Mouse (Mus musculus) MEL (cell line): ENCODE measurements around the gene Bbs12. TPM values are rescaled to one million over a fixed set of nuclear protein-coding genes. Genes with fewer than 3 reads are reported as not detected.

Experiments
- DNase-seq: peaks from one replicate; pipeline ENCODE4 v3.0.0; 2011; ENCODE audit warnings: low read depth, low spot score
- H3K27ac ChIP-seq: 2 replicates; pipeline ENCODE4 v1.5.1; 2012; ENCODE audit warnings: low read depth, mild to moderate bottlenecking, control low read depth, low read length, moderate library complexity; ENCODE audit not compliant: control insufficient read depth
- H3K27me3 ChIP-seq, 2 experiments: fragments of 150-350 bp in 1 of 2; sonication (generic) in 1 of 2; 2 replicates each; pipeline ENCODE4 v1.6.1; 2012; ENCODE audit warnings: low read length in 2 of 2, mild to moderate bottlenecking in 2 of 2, improper control_type of control experiment in 1 of 2, moderate library complexity in 1 of 2; ENCODE audit not compliant: insufficient read depth in 2 of 2, control insufficient read depth in 1 of 2
- H3K36me3 ChIP-seq, 2 experiments: 2 replicates each; pipeline ENCODE4 v1.6.1; 2012 to 2014; ENCODE audit warnings: low read length in 2 of 2, improper control_type of control experiment in 1 of 2, inconsistent platforms in 1 of 2, mild to moderate bottlenecking in 1 of 2; ENCODE audit not compliant: insufficient read depth in 2 of 2, control insufficient read depth in 1 of 2
- H3K4me1 ChIP-seq, 2 experiments: fragments of 150-350 bp in 1 of 2; sonication (generic) in 1 of 2; 2 replicates each; pipeline ENCODE4 v1.6.1; 2012; ENCODE audit warnings: low read length in 2 of 2, improper control_type of control experiment in 1 of 2, mild to moderate bottlenecking in 1 of 2; ENCODE audit not compliant: insufficient read depth in 2 of 2, control insufficient read depth in 1 of 2
- H3K4me3 ChIP-seq, 2 experiments: fragments of 150-350 bp in 1 of 2; sonication (generic) in 1 of 2; 2 replicates each; pipeline ENCODE4 v1.5.1; 2012; ENCODE audit warnings: low read depth in 2 of 2, low read length in 2 of 2, mild to moderate bottlenecking in 2 of 2, moderate library complexity in 2 of 2, control low read depth in 1 of 2, improper control_type of control experiment in 1 of 2; ENCODE audit not compliant: control insufficient read depth in 1 of 2, insufficient read depth in 1 of 2
- H3K79me2 ChIP-seq: 2 replicates; pipeline ENCODE4 v1.6.1; 2012; ENCODE audit warnings: mild to moderate bottlenecking, low read length, moderate library complexity; ENCODE audit not compliant: control insufficient read depth, poor library complexity, insufficient read depth
- H3K9ac ChIP-seq: 2 replicates; pipeline ENCODE4 v1.6.1; 2012; ENCODE audit warnings: low read depth, mild to moderate bottlenecking, control low read depth, low read length, moderate library complexity; ENCODE audit not compliant: control insufficient read depth, poor library complexity, severe bottlenecking
- H3K9me3 ChIP-seq: fragments of 150-350 bp; sonication (generic); replicated peaks from 2 replicates; pipeline ENCODE4 v1.6.1; 2012; ENCODE audit warnings: mild to moderate bottlenecking, low read length, improper control_type of control experiment, moderate library complexity; ENCODE audit not compliant: insufficient read depth
- CHD1 ChIP-seq: IDR thresholded peaks from 2 replicates; pipeline ENCODE4 v1.6.1; 2012; ENCODE audit warnings: low read depth, mild to moderate bottlenecking, inconsistent platforms, low read length, improper control_type of control experiment
- CHD2 ChIP-seq: IDR thresholded peaks from 2 replicates; pipeline ENCODE4 v1.6.1; 2011; ENCODE audit warnings: low read length, improper control_type of control experiment
- E2F4 ChIP-seq: IDR thresholded peaks from 2 replicates; pipeline ENCODE4 v1.6.1; 2011; ENCODE audit warnings: low read depth, low read length, improper control_type of control experiment, borderline replicate concordance
- ELF1 ChIP-seq: IDR thresholded peaks from 2 replicates; pipeline ENCODE4 v1.6.1; 2014; ENCODE audit warnings: low read depth, mild to moderate bottlenecking, inconsistent platforms, low read length, improper control_type of control experiment, moderate library complexity
- EP300 ChIP-seq, 2 experiments: IDR thresholded peaks; 2 replicates each; pipeline ENCODE4 v1.6.1; 2011; ENCODE audit warnings: improper control_type of control experiment in 2 of 2, low read length in 2 of 2, low read depth in 1 of 2, mild to moderate bottlenecking in 1 of 2
- ETS1 ChIP-seq: IDR thresholded peaks from 2 replicates; pipeline ENCODE4 v1.6.1; 2012; ENCODE audit warnings: low read depth, mild to moderate bottlenecking, inconsistent platforms, low read length, improper control_type of control experiment, moderate library complexity
- GATA1 ChIP-seq: IDR thresholded peaks from 2 replicates; pipeline ENCODE4 v1.6.1; 2011; ENCODE audit warnings: low read depth, low read length, improper control_type of control experiment
- HCFC1 ChIP-seq: IDR thresholded peaks from 2 replicates; pipeline ENCODE4 v1.6.1; 2012; ENCODE audit warnings: low read depth, mild to moderate bottlenecking, inconsistent platforms, low read length, improper control_type of control experiment, moderate library complexity
- JUND ChIP-seq: IDR thresholded peaks from 2 replicates; pipeline ENCODE4 v1.6.1; 2011; ENCODE audit warnings: low read depth, mild to moderate bottlenecking, improper control_type of control experiment, low read length
- KAT2A ChIP-seq: conservative IDR thresholded peaks from 2 replicates; pipeline ENCODE4 v1.6.1; 2012; ENCODE audit warnings: low read depth, low read length, improper control_type of control experiment, inconsistent platforms
- MAFK ChIP-seq: IDR thresholded peaks from 2 replicates; pipeline ENCODE4 v1.6.1; 2011; ENCODE audit warnings: low read depth, mild to moderate bottlenecking, low read length, improper control_type of control experiment, borderline replicate concordance
- MEF2A ChIP-seq: IDR thresholded peaks from 2 replicates; pipeline ENCODE4 v1.6.1; 2014; ENCODE audit warnings: low read depth, mild to moderate bottlenecking, inconsistent platforms, low read length, improper control_type of control experiment; ENCODE audit not compliant: poor library complexity, insufficient replicate concordance, severe bottlenecking; ENCODE audit errors: extremely low read depth
- RAD21 ChIP-seq: IDR thresholded peaks from 2 replicates; pipeline ENCODE4 v1.6.1; 2011; ENCODE audit warnings: mild to moderate bottlenecking, low read depth, low read length, improper control_type of control experiment
- RCOR1 ChIP-seq: IDR thresholded peaks from 2 replicates; pipeline ENCODE4 v1.6.1; 2012; ENCODE audit warnings: low read depth, mild to moderate bottlenecking, inconsistent platforms, low read length, improper control_type of control experiment
- SIN3A ChIP-seq: IDR thresholded peaks from 2 replicates; pipeline ENCODE4 v1.6.1; 2012; ENCODE audit warnings: low read length, improper control_type of control experiment, inconsistent platforms
- SMC3 ChIP-seq: IDR thresholded peaks from 2 replicates; pipeline ENCODE4 v1.6.1; 2011; ENCODE audit warnings: low read depth, low read length, improper control_type of control experiment
- TAL1 ChIP-seq: IDR thresholded peaks from 2 replicates; pipeline ENCODE4 v1.6.1; 2012; ENCODE audit warnings: mild to moderate bottlenecking, inconsistent platforms, low read length, moderate library complexity, mixed read lengths
- UBTF ChIP-seq: IDR thresholded peaks from 2 replicates; pipeline ENCODE4 v1.6.1; 2012; ENCODE audit warnings: low read depth, mild to moderate bottlenecking, inconsistent platforms, low read length, improper control_type of control experiment, moderate library complexity, borderline replicate concordance; ENCODE audit not compliant: insufficient read depth
- USF1 ChIP-seq: IDR thresholded peaks from 2 replicates; pipeline ENCODE4 v1.6.1; 2014; ENCODE audit warnings: low read depth, mild to moderate bottlenecking, inconsistent platforms, low read length, improper control_type of control experiment, moderate library complexity
- ZC3H11A ChIP-seq: IDR thresholded peaks from 2 replicates; pipeline ENCODE4 v1.6.1; 2012; ENCODE audit warnings: low read depth, mild to moderate bottlenecking, inconsistent platforms, low read length, improper control_type of control experiment
- ZKSCAN1 ChIP-seq: IDR thresholded peaks from 2 replicates; pipeline ENCODE4 v1.6.1; 2012; ENCODE audit warnings: low read depth, mild to moderate bottlenecking, inconsistent platforms, low read length, improper control_type of control experiment, moderate library complexity
- ZMIZ1 ChIP-seq: IDR thresholded peaks from 2 replicates; pipeline ENCODE4 v1.6.1; 2012; ENCODE audit warnings: low read depth, mild to moderate bottlenecking, inconsistent platforms, low read length, improper control_type of control experiment, moderate library complexity
- ZNF384 ChIP-seq: IDR thresholded peaks from 2 replicates; pipeline ENCODE4 v1.6.1; 2012; ENCODE audit warnings: low read depth, mild to moderate bottlenecking, inconsistent platforms, low read length, improper control_type of control experiment
- polyA plus RNA-seq, 2 experiments: library from polyadenylated mRNA; stranded (reverse) in 1 of 2; unstranded in 1 of 2; fragments of >175 nt in 1 of 2; fragments of >200 nt in 1 of 2; gene quantifications; 2 replicates each; pipeline versions ENCODE4 v1.2.1 to v1.2.4; 2012; ENCODE audit warnings: low replicate concordance in 2 of 2, low read depth in 1 of 2; ENCODE audit not compliant: insufficient read length in 2 of 2, insufficient read depth in 1 of 2, missing spikeins in 1 of 2
- total RNA-seq: library from RNA; depleted of rRNA; stranded (reverse); fragments of 300-350 nt; gene quantifications from 2 replicates; pipeline ENCODE4 v1.2.3, GENCODE M21; 2012

Gene Bbs12
- total and polyA plus RNA-seq, 3 experiments: 5.7 to 7.1 TPM; not detected in 1

GRCm38 (mm10) chr3:37326627-37327026 is 14.3 kb downstream of the Bbs12 start (continued):
- TF ChIP-seq EP300 (IDR thresholded peaks at IDR 0.05; ENCODE audit: low read depth in 1 of 2, low read length in 2 of 2) (peak; percentile 89), RAD21 (no peak)

GRCm38 (mm10) chr3:37328489-37328888 is 16.1 kb downstream of the Bbs12 start:
- no peak overlapping the region for H3K27ac ChIP-seq
- no peaks in the 10 kb centered on the region for H3K27me3 ChIP-seq
- peaks cover 0 to 48% of the 10 kb centered on the region in 2 experiments; a peak in 2 of 4 replicates for H3K36me3 ChIP-seq
- no peak overlapping the region for H3K4me3 ChIP-seq
- no peak for DNase-seq
- TF ChIP-seq GATA1 (0 out of 2 replicates have a peak, but pooled peaks have one; percentile 9), SMC3 (no peak), KAT2A (no peak), ZKSCAN1 (no peak), EP300 (IDR thresholded peaks at IDR 0.05; ENCODE audit: low read depth in 1 of 2, low read length in 2 of 2) (peak in 1 of 2 experiments; percentile 26; a peak in 1 of 4 replicates), RAD21 (no peak), RCOR1 (peak; percentile 85)
- H3K79me2 ChIP-seq: no peaks in the 10 kb centered on the region
- H3K9me3 ChIP-seq: no peaks in the 10 kb centered on the region
- peaks cover 26 to 44% of the 10 kb centered on the region in 2 experiments for H3K4me1 ChIP-seq
- no peak overlapping the region for H3K9ac ChIP-seq

- no peak overlapping the region for H3K27ac ChIP-seq
- TF ChIP-seq RCOR1 (no peak), MEF2A (no peak), SIN3A (no peak), USF1 (no peak), TAL1 (no peak)
- H3K4me3 ChIP-seq: no peak overlapping the region
- H3K27me3 ChIP-seq: no peaks in the 10 kb centered on the region
- no peak overlapping the region for H3K9ac ChIP-seq
- H3K36me3 ChIP-seq: peaks cover 0 to 49% of the 10 kb centered on the region in 2 experiments; a peak in 2 of 4 replicates
- no peaks in the 10 kb centered on the region for H3K79me2 ChIP-seq
- H3K9me3 ChIP-seq: no peaks in the 10 kb centered on the region
- H3K4me1 ChIP-seq: peaks cover 26 to 44% of the 10 kb centered on the region in 2 experiments
- DNase-seq: no peak
Observed at GRCm38 (mm10) chr3:37329963-37330362, 17.6 kb downstream of the Bbs12 start.

GRCm38 (mm10) chr3:37331999-37332449 is 19.7 kb downstream of the Bbs12 start:
- peaks cover 0 to 31% of the 10 kb centered on the region in 2 experiments; a peak in 2 of 4 replicates for H3K36me3 ChIP-seq
- TF ChIP-seq ELF1 (0 out of 2 replicates have a peak, but pooled peaks have one; percentile 33), ZC3H11A (no peak), ETS1 (peak; percentile 94), E2F4 (no peak), JUND (peak; percentile 89; the same call in 1 of the 2 replicates), ZKSCAN1 (no peak), USF1 (peak; percentile 65; the same call in 1 of the 2 replicates), CHD1 (no peak), UBTF (no peak), CHD2 (no peak), HCFC1 (no peak; the same call in 1 of the 2 replicates), RAD21 (no peak), ZMIZ1 (no peak), MAFK (peak; percentile 20; the same call in 1 of the 2 replicates), ZNF384 (no peak)

More at GRCm38 (mm10) chr3:37331999-37332449, 19.7 kb downstream of the Bbs12 start:
- Histone ChIP-seq H3K4me1 (peaks cover 9 to 29% of the 10 kb centered on the region in 2 experiments), H3K9ac (no peak overlapping the region), H3K27ac (peak overlapping the region; percentile 92), H3K4me3 (no peak overlapping the region), H3K79me2 (no peaks in the 10 kb centered on the region), H3K9me3 (no peaks in the 10 kb centered on the region), H3K27me3 (no peaks in the 10 kb centered on the region)
- DNase-seq: peak; percentile 95
